Mouse (Mus musculus): ENCODE measurements at regions not wholly inside any gene's neighbourhood (a gene's known extent, or its start where the extent isn't known, plus 50 kb on each side); places are given as distances from the start of the nearest gene placed in this dataset.

- no peak overlapping the region for H3K27ac ChIP-seq (ENCODE audit: low read depth)
- DNase-seq (ENCODE audit: low spot score): no peak
- H3K27me3 ChIP-seq (ENCODE audit: control insufficient read depth, insufficient read depth, low read length): peaks cover 66% of the 10 kb centered on the region
- no peaks in the 10 kb centered on the region for H3K9me3 ChIP-seq (replicated peaks; ENCODE audit: control insufficient read depth, low read length)
- ATAC-seq (ENCODE audit: insufficient read depth, low read depth): no peak
- 6% methylated on average over 15 of the region's 15 CpGs for WGBS
- H3K4me3 ChIP-seq (ENCODE audit: low read depth, low read length): no peak overlapping the region
- H3K36me3 ChIP-seq (replicated peaks; ENCODE audit: control insufficient read depth, insufficient read depth, low read length): no peaks in the 10 kb centered on the region
- TF ChIP-seq CTCF (IDR thresholded peaks at IDR 0.05; ENCODE audit: low read depth) (no peak; the same call in 1 of the 2 replicates), EP300 (IDR thresholded peaks at IDR 0.05; ENCODE audit: low read depth) (no peak)
- no peak overlapping the region for H3K4me2 ChIP-seq (ENCODE audit: low read depth, low read length)
- 0 out of 2 replicates have a peak, but pooled peaks cover 4% of the 10 kb centered on the region for H3K4me1 ChIP-seq (ENCODE audit: control insufficient read depth, insufficient read depth)
- H3K9ac ChIP-seq (replicated peaks; ENCODE audit: low read depth, low read length): no peak overlapping the region
Observed at GRCm38 (mm10) chr2:168842261-168842740, 74.6 kb upstream of the Sall4 start.

- TF ChIP-seq CTCF (IDR thresholded peaks at IDR 0.05; ENCODE audit: low read depth): no peak
- no peak for TF ChIP-seq EP300 (IDR thresholded peaks at IDR 0.05; ENCODE audit: low read depth)
- Histone ChIP-seq H3K9me3 (replicated peaks; ENCODE audit: control insufficient read depth, low read length) (no peaks in the 10 kb centered on the region), H3K9ac (replicated peaks; ENCODE audit: low read depth, low read length) (no peak overlapping the region), H3K4me1 (ENCODE audit: control insufficient read depth, insufficient read depth) (0 out of 2 replicates have a peak, but pooled peaks cover 4% of the 10 kb centered on the region), H3K4me2 (ENCODE audit: low read depth, low read length) (no peak overlapping the region), H3K27ac (ENCODE audit: low read depth) (no peak overlapping the region), H3K27me3 (ENCODE audit: control insufficient read depth, insufficient read depth, low read length) (peaks cover 66% of the 10 kb centered on the region), H3K36me3 (replicated peaks; ENCODE audit: control insufficient read depth, insufficient read depth, low read length) (no peaks in the 10 kb centered on the region), H3K4me3 (ENCODE audit: low read depth, low read length) (no peak overlapping the region)
- ATAC-seq (ENCODE audit: insufficient read depth, low read depth) (no peak), DNase-seq (ENCODE audit: low spot score) (no peak)
- 4% methylated on average over 11 of the region's 11 CpGs for WGBS
Observed at GRCm38 (mm10) chr2:168841713-168842045, 73.9 kb upstream of the Sall4 start.

GRCm38 (mm10) chr2:168840853-168841712 lies 73.3 kb upstream of the Sall4 start:
- H3K27me3 ChIP-seq (ENCODE audit: control insufficient read depth, insufficient read depth, low read length): peaks cover 65% of the 10 kb centered on the region
- TF ChIP-seq EP300 (IDR thresholded peaks at IDR 0.05; ENCODE audit: low read depth) (no peak), CTCF (IDR thresholded peaks at IDR 0.05; ENCODE audit: low read depth) (no peak)
- DNase-seq (ENCODE audit: low spot score) (no peak), ATAC-seq (ENCODE audit: insufficient read depth, low read depth) (no peak)
- H3K4me1 ChIP-seq (ENCODE audit: control insufficient read depth, insufficient read depth): 0 out of 2 replicates have a peak, but pooled peaks cover 4% of the 10 kb centered on the region
- H3K4me3 ChIP-seq (ENCODE audit: low read depth, low read length): no peak overlapping the region
- no peaks in the 10 kb centered on the region for H3K36me3 ChIP-seq (replicated peaks; ENCODE audit: control insufficient read depth, insufficient read depth, low read length)
- WGBS: 12% methylated on average over 19 of the region's 19 CpGs
- no peaks in the 10 kb centered on the region for H3K9me3 ChIP-seq (replicated peaks; ENCODE audit: control insufficient read depth, low read length)
- H3K4me2 ChIP-seq (ENCODE audit: low read depth, low read length): no peak overlapping the region
- H3K9ac ChIP-seq (replicated peaks; ENCODE audit: low read depth, low read length): no peak overlapping the region
- no peak overlapping the region for H3K27ac ChIP-seq (ENCODE audit: low read depth)

GRCm38 (mm10) chr2:168839811-168840655 lies 72.3 kb upstream of the Sall4 start:
- ATAC-seq (ENCODE audit: insufficient read depth, low read depth): no peak
- no peaks in the 10 kb centered on the region for H3K9me3 ChIP-seq (replicated peaks; ENCODE audit: control insufficient read depth, low read length)
- H3K4me1 ChIP-seq (ENCODE audit: control insufficient read depth, insufficient read depth): 0 out of 2 replicates have a peak, but pooled peaks cover 4% of the 10 kb centered on the region
- H3K4me3 ChIP-seq (ENCODE audit: low read depth, low read length): peak overlapping the region; percentile 21
- TF ChIP-seq EP300 (IDR thresholded peaks at IDR 0.05; ENCODE audit: low read depth): no peak
- no peak for TF ChIP-seq CTCF (IDR thresholded peaks at IDR 0.05; ENCODE audit: low read depth)
- no peak overlapping the region for H3K27ac ChIP-seq (ENCODE audit: low read depth)
- H3K27me3 ChIP-seq (ENCODE audit: control insufficient read depth, insufficient read depth, low read length): peaks cover 56% of the 10 kb centered on the region
- no peaks in the 10 kb centered on the region for H3K36me3 ChIP-seq (replicated peaks; ENCODE audit: control insufficient read depth, insufficient read depth, low read length)
- H3K9ac ChIP-seq (replicated peaks; ENCODE audit: low read depth, low read length): no peak overlapping the region
- 4% methylated on average over 24 of the region's 24 CpGs for WGBS
- H3K4me2 ChIP-seq (ENCODE audit: low read depth, low read length): peak overlapping the region; percentile 53
- DNase-seq (ENCODE audit: low spot score): no peak

GRCm38 (mm10) chr2:168839221-168839620 lies 71.5 kb upstream of the Sall4 start:
- H3K27me3 ChIP-seq (ENCODE audit: control insufficient read depth, insufficient read depth, low read length): peaks cover 50% of the 10 kb centered on the region
- ATAC-seq (ENCODE audit: insufficient read depth, low read depth) (no peak), DNase-seq (ENCODE audit: low spot score) (no peak)
- H3K36me3 ChIP-seq (replicated peaks; ENCODE audit: control insufficient read depth, insufficient read depth, low read length): no peaks in the 10 kb centered on the region
- H3K4me2 ChIP-seq (ENCODE audit: low read depth, low read length): no peak overlapping the region
- no peak overlapping the region for H3K27ac ChIP-seq (ENCODE audit: low read depth)
- no peak overlapping the region for H3K9ac ChIP-seq (replicated peaks; ENCODE audit: low read depth, low read length)
- 0 out of 2 replicates have a peak, but pooled peaks cover 4% of the 10 kb centered on the region for H3K4me1 ChIP-seq (ENCODE audit: control insufficient read depth, insufficient read depth)
- TF ChIP-seq EP300 (IDR thresholded peaks at IDR 0.05; ENCODE audit: low read depth) (no peak), CTCF (IDR thresholded peaks at IDR 0.05; ENCODE audit: low read depth) (no peak)
- H3K4me3 ChIP-seq (ENCODE audit: low read depth, low read length): no peak overlapping the region
- H3K9me3 ChIP-seq (replicated peaks; ENCODE audit: control insufficient read depth, low read length): no peaks in the 10 kb centered on the region
- WGBS: 29% methylated on average over 6 of the region's 6 CpGs

Data from heart, postnatal 0 days (tissue).